Mouse (Mus musculus): ENCODE measurements around the gene Sox8. TPM values are rescaled to one million over a fixed set of nuclear protein-coding genes. Genes with fewer than 3 reads are reported as not detected.

Gene Sox8
- total RNA-seq, 2 experiments from 2014 or later = 55.1 to 57.5 TPM

DNA sequence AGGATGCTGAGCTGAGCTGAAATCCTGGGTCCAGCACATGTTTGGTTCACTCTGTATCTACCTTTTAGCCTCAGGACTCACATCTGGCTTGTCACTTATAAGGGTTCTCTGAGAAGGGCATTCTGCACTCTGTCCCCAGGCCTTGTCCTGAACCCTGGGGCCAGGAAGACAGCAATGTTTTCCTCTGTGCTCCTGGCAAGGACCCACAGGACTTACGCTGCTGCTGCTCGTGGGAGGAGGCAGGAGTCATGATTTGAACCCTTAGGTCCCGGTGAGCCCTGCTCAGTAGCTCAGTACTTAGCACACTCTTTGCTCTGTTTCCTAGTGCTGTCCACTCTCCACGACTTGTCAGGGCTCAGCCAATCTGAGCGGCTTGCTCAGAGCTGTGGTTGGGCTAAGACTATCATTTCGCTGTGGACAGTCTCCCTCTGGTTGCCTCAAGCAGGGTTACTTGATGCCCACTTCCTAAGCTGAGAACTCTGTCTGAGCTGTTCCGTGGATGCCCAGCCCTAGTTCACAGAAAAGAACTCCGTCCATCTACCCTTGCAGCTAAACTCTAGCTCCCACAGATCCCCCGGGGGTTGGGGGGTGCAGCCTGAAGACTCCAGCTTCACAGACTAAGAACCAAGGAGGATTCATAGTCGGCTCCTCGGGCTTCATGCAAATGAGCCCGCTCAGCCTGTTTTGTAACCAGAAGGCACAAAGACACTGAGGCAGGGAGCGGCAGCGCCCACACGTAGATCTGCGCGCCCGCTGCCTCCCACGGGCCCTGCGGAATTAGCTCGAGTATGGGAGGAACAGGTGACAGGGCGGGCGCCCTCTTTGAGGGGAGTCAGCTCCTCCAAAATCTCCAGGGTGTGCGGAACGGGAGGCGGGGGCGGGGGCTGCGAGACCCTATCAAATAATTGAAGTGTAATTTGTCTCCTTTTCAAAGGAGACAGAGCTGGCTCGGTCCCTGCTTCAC, 14.5 kb downstream of the Sox8 start:
- peak; percentile 81 to 83 for DNase-seq

DNA sequence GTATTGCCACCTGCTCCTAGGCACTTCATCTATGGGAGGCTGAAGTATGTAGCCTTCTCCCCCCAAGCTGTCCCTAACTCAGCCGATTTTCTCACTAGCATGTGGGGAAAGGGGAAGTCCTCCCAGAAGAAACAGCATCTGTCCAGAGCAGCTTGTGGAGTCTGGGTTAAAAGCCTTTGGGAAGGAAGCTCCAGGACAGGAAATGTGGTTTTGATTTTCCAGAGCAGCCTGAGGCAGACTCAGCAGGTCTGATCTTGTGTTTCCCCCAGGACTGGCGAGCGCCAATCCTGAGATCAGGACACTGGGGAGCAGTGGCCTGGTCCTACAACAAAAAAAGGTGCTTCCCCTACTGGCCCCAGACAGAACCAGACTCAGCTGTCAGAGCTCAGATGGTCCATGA, 15.3 kb downstream of the Sox8 start:
- no peak for DNase-seq

DNA sequence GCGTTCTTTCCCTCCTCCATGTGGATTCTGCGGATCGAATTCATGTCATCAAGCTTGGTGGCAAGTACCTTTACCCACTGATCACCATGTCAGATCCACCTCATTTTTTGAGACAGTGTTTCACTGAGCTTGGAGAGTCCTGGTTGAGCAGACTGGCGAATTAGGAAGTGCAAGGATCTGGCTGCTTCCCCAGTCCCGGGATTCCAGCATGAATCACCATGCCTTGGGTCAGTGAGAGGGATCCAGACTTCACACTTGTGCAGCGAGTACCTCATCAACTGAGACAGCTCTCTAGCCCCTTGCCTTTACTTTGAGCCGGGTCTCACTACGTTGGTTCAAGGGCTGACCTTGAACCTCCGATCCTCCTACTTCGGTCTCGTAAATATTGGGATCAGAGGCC, 19.2 kb downstream of the Sox8 start:
- no peak for DNase-seq

DNA sequence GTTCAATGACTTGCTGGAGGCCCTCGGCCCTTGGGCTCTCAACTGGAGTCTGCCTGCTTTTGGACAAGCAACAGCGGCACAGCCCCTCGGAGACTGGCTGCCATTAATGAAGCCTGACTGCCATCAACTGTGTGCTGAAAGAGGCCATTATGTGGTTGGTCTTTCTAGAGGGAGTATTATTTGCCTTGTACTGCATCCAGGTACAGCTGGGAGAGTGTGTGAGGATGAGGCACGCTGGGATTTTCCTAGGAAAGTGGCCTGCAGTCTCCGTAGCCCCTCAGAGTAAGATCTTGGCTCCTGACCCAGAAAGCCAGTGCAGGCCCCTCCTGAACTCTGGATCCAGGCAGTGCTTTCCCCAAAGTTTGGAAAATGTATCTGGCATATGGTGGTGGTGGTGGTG, 20.5 kb downstream of the Sox8 start:
- no peak for DNase-seq

DNA sequence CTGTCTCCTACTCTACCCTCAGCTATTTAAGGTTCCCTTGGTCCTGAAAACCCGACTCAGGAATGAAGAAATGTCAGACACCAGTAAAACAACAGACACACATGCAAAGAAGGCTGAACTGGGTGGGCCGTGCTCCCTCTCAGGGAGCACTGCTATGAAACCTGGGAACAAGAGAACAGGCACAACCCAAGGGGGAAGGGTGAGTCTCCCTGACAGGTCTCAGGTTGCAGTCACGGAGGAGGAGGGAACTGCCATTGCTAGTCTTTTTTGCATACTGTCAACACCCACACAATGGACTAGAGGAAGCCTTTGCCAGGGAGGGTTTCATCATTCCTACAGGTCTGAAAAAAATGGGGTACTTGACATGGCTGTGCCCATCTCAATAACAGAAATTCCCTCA, 23.5 kb downstream of the Sox8 start:
- no peak for DNase-seq

DNA sequence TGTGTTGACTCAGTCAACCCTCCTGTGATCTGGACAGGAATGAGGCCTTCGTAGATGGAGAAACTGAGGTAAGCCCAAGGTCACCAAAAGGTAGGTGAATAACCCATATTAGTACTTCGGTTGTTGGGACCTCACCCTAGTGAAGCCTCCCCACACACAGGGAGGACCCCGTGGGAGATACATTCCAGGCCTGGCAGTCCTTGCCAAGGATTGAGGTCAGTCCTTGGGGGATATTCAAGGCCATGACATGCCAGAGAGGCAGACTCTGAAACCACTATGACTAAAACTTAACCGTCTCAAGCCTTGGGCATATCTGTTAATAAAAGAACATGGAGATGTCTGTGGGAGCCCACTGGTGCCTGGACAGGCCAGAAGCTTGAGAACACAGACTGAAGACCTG, 28.7 kb downstream of the Sox8 start:
- no peak for DNase-seq

DNA sequence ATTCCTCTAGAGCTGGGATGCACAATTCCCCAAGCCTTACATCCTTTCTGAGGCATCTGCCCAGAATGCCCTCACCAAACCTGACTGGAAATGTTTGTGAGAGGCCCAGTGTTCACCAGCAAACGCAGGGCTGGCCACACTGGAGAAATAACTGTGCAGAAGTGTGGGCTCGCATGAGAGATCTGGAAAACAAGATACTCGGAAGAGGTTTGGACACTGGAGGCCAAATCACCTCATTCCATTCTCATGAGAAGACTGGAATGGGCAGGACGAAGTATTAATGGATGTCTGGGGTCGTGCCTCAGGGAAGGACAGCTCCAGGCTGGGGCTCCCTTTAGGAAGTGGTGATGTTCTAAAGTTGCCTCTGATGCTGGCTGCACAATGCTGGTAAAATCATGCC, 29.8 kb downstream of the Sox8 start:
- DNase-seq = no peak

DNA sequence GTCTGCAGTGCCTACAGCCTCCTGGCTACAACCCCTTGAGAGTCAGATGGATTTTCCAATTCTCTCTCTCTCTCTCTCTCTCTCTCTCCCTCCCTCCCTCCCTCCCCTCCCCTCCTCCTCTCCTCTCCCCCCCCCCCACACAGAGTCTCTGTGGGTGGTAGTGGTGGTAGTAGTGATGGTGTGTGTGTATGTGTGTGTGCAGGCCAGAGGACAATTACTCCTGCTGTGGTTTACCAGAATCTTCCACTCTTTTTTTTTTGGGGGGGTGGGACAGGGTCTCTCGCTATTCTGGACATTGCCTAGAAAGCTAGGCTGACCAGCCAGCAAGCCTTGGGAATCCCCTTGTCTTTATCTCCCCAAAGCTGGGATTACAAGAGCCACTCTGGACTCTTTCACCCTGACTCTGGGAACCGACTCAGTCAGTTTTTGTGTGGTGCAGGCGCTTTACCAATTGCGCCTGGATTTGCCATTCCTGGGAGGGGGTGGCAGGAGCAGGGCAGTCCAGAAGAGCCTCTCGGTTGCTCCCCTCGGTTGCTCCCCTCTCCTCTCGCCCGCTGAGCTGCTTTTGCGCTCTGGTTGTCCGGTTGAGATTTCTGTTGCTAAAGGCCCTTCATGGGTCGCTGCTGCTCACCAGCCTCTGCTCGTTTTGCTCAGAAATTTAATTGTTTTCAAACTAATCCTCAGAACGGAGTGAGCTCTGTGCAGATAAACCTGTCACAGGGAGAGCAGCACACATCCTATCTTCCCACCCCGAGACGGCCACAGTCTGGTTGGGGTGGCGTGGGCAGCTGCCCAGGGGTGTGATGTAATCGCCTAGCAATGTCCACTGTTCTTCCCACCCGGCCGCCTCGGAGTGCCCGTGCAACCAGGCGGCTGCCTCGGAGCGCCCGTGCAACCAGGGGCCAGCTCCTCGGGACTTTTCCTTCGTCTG, 31.3 kb downstream of the Sox8 start:
- peak; percentile 37 to 44 for DNase-seq

DNA sequence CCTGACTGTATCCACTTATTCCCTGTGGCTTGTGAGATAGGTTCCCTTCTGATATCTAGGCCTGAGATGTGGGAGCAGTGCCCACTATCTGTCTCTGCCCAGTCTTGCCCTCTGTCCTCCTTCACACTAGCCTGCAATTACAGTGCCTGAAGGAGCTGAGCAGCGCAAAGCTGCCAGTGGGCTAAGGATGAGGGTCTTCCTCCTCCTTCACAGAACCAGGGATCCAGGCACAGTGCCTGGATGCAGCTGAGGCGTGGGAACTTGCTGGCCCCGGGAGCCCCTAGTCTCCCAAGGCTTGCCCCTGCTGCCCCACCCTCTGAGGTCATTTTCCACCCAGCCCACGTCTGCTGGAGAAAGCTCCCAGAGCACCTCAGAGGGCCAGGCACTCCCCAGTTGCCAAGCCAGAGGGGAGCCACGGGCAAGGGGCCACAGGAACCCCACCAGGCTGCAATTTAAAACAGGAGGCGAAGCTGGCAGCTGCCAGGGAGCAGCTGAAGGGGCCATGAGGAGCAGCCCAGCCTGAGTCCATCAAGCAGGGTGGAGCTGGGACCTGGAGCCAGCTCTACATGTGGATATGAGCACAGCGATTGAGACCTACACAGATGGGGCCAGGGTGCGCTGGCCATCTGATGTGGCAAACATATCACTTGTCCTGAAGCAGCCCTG, 40.0 kb downstream of the Sox8 start:
- no peak for DNase-seq

DNA sequence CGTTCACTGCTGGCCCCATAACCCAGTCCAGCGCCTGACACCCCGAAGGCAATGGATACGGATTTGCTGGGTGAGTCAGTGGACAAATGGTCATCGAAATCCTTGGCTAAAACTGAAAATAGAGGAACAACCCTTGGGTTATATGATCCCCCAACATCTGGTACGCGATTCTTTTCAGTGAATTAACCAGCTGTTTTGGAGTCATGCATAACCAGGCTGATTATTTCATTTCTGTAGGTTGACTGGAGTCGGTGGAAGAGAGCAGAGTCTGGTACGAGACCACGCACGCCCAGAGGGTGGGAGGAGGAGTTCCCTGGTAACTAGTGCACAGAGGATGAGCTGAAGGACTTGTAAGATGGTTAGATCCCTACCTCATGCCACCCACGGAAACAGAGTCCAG, 48.4 kb downstream of the Sox8 start:
- DNase-seq = no peak

DNA sequence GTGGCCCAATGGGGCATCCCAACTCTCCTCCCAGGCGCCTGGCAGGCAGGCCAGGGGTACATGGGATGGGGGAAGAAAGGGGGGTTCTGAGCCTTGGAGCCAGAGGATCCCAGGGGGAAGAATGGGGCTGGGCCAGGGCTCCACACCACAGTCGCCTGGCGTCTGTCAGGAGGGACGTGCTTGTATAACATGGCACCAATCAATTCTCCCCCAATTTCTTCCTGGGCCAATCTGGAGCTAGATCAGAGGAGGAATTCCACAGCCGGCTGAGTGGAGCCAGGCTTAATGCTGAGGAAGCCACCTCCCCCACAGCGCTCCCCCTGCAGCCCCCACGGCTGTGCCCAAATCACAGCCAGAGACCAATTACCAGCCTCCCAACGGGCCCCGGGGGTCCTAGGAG, 50.0 kb downstream of the Sox8 start:
- peak in 1 of 2 experiments; percentile 7 for DNase-seq

DNA sequence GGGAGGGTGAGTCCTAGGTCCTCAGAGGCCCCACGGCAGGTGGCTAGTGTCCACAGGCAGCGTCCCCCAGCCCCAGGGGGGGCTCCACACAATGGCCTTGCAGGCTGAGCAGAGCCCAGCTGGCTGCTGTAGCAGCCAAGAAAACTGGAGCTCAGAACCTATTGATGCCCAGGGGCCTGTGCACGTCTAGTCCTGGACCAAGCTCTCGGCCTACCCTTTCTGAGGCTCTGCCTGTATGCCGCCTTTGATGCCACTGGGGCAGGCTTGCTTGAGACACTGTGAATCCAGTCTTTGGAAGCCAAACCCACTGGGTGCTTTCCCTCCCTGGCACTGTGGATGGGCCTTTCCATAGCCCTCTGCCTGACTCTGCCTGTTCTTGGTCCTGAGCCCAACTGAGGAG, 51.0 kb downstream of the Sox8 start:
- DNase-seq = peak; percentile 43 to 54

DNA sequence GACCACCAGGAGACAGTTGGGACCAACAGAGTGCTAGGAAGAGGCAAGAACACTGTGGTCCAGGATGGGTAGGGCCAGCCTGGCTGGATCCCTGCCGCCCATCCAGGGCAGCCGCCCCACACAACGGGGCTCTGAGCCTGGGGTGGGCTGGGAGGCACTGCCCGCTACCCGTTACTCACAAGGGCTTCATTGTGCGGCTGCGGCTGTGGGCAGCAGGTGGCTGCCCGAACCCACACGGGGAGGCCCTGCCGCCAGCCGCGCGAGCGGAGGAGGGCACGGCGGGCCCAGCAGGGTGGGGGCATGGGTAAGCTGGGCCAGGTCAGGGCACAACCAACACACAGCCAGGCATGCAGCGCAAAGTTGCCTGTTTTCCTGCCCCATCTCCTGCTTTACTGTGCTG, 52.3 kb downstream of the Sox8 start:
- peak; percentile 66 to 74 for DNase-seq

DNA sequence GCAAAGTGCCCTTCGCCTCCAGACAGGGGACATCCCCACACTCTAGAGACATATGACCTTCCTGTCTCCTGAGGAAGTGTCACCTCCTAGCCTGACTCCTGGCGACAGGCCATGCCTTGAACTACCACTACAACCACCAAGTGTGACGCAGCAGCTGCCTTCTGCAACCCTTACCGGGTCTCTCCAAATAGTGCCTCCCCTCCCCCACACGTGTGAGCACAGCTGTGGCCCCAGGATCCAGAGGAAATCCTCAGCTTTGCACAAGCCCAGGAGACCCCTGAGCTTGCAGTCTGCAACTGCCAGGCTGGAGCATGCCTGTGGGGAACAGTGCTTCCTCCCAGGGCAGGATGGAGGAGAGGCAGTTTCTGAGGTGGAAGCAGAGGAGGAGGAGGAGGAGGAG, 54.2 kb downstream of the Sox8 start:
- DNase-seq = no peak

Other genes starting within 250 kb of the Sox8 start
- under 1 TPM in 1 of 2 experiments, not detected in 1; 0.56 TPM for gene Tpsab1, start 225.1 kb downstream of the Sox8 start, total RNA-seq (2021)
- under 1 TPM in 1 of 2 experiments, not detected in 1; 0.96 TPM for gene Tpsb2, start 204.4 kb downstream of the Sox8 start, total RNA-seq (2021)
- gene Tpsg1, start 201.4 kb downstream of the Sox8 start, total RNA-seq (2021) = not detected
- gene Cacna1h, start 136.9 kb downstream of the Sox8 start, total RNA-seq (2021) = 100 to 1,000 TPM; 107 to 127 TPM
- gene Tekt4, start 116.1 kb downstream of the Sox8 start, total RNA-seq (2021) = 1 to 10 TPM; 1.2 to 2.8 TPM
- gene Sstr5, start 73.4 kb downstream of the Sox8 start, total RNA-seq (2021) = under 1 TPM in 1 of 2 experiments, not detected in 1; 0.23 TPM
- gene Lmf1, start 8.4 kb upstream of the Sox8 start, total RNA-seq (2021) = 10 to 100 TPM; 28.3 to 28.8 TPM
- 100 to 1,000 TPM; 111 to 127 TPM for gene Gng13, start 146.5 kb upstream of the Sox8 start, total RNA-seq (2021)
- 1 to 10 TPM in 1 of 2 experiments, under 1 TPM in 1; 0.73 to 1.6 TPM for gene Chtf18, start 156.7 kb upstream of the Sox8 start, total RNA-seq (2021)
- gene Rpusd1, start 157.0 kb upstream of the Sox8 start, total RNA-seq (2021) = 10 to 100 TPM; 50.0 to 52.5 TPM
- under 1 TPM in 1 of 2 experiments, not detected in 1; 0.12 TPM for gene Mslnl, start 165.4 kb upstream of the Sox8 start, total RNA-seq (2021)
- gene Msln, start 183.7 kb upstream of the Sox8 start, total RNA-seq (2021) = under 1 TPM; 0.66 to 0.77 TPM
- 10 to 100 TPM; 35.1 to 37.5 TPM for gene Narfl, start 203.1 kb upstream of the Sox8 start, total RNA-seq (2021)
- gene Haghl, start 215.0 kb upstream of the Sox8 start, total RNA-seq (2021) = 100 to 1,000 TPM in 1 of 2 experiments, 10 to 100 TPM in 1; 98.1 to 107 TPM
- gene Ccdc78, start 215.9 kb upstream of the Sox8 start, total RNA-seq (2021) = under 1 TPM; 0.20 to 0.25 TPM
- 10 to 100 TPM; 80.7 to 93.1 TPM for gene Fam173a, start 222.2 kb upstream of the Sox8 start, total RNA-seq (2021)
- under 1 TPM in 1 of 2 experiments, not detected in 1; 0.81 TPM for gene AC134908.4, start 225.0 kb upstream of the Sox8 start, total RNA-seq (2021)
- gene Metrn, start 226.4 kb upstream of the Sox8 start, total RNA-seq (2021) = 10 to 100 TPM; 73.2 to 85.6 TPM
- gene Fbxl16, start 238.4 kb upstream of the Sox8 start, total RNA-seq (2021) = 100 to 1,000 TPM; 643 to 644 TPM